Mouse (Mus musculus): Measurements from ENCODE around the gene E130308A19Rik.

Gene E130308A19Rik

DNA sequence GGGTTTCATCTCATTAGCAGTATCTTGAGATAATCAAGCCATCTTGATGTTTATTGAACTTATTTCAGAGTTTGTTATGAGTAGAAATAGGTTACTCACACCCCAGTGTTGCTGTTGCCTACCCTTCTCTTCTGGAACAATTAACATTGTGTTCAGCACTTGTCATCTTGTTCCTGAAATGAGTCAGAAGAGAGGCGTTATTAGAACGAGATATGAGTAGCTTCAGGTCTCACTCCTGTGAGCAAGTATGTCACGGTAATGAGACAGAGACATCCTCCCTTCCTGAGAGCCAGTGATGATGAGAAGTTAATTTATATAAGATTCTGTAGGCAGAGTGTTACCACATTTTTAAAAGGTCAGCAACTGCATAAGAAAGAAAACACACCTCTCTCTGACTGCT, 56.5 kb downstream of the E130308A19Rik start:
- DNase-seq (ENCODE audit: low spot score in 2 of 2): no peak

DNA sequence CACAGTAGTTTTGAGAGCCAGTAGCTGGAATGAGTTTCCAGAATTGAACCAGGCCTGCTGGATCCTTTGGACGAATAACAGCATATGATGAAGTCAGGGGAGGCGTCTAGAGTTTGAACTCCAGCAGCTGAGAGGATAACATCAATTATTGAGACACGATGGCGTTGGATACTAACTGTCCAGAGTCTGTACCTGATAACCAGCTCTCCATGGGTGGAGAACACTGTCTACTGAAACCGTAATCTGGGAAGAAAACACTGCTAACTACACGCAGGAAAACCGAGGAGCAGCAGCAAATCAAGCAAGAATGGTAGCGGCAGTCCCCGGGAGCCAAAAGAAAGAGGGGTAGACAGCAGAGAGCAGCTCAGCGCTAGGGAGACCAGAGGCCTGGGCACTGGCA, 56.9 kb downstream of the E130308A19Rik start:
- no peak for DNase-seq (ENCODE audit: low spot score in 2 of 2)

DNA sequence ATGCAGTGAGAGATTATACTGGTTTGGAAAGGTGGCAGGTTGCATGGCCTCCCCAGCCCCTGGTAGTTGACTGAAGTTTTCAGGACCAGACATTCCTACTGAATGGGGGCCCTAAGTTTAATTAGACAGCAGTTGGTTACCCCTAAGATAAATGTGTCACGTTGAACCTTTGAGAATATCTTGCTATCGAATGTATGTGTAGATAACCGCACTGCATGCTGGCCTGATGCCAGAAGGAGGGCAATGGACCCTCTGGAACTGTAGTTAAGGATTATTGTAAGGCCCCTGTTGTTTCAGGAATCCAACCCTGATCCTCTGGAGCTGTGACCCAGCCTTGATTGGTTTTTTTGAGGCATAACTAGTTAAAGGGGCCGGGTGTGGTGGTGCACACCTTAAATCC, 58.3 kb downstream of the E130308A19Rik start:
- DNase-seq (ENCODE audit: low spot score in 2 of 2): no peak

DNA sequence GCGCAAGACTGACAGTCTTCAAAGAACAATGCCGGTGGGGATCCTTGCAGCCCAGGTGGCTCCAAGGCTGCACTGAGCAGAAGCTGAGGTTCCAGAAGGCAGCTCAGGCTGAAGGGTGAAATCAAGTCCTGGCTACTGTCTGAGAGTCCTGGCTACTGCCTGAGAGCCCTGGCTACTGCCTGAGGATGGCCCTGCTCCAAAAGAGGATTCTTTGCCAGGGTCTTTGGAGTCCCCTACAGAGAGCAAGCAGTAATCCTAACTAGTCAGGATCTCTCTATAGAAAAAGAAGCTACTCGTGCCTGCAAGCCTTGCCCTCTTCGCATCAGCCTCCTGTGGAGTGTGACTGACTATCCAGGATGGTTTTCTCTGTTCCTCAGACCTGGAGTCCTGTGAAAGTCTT, 60.7 kb downstream of the E130308A19Rik start:
- DNase-seq (ENCODE audit: low spot score in 2 of 2): no peak

DNA sequence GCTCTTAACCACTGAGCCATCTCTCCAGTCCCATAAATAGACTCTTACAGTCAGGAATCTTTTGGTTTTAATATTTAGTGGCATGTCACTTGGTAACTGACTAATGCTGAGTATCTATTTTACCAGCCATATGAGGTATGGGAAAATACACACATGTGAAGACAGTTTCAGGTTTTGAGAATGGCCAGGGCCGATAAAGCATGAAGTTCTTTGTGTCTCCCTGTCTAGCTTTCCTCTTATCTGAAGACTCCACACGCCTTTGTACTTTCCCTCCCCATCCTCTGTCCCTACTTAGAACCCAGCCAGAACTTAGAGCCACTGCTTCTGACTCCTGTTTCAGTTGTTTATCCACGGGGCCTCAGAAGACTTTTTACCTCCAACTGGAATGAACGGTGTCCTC, 63.0 kb downstream of the E130308A19Rik start:
- no peak for DNase-seq (ENCODE audit: low spot score in 2 of 2)

DNA sequence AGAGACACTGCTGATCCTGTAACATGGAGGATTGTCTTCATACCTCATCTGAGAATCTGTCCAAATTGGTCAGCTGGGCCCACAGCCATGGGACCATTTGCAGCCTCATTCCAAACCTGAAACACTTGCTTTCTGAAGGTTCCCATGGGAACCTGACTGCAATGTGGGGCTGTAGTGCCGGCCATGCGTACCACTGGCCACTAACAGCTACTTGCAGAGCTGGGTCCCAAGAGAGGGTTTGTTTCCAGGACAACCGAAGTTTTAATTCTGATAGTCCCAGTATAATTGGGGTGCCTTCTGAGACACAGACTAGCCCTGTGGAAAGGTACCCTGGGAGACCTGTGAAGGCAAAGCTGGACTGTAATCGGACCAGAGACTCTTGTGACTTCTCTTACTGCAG, 64.1 kb downstream of the E130308A19Rik start:
- DNase-seq (ENCODE audit: low spot score in 2 of 2): no peak

DNA sequence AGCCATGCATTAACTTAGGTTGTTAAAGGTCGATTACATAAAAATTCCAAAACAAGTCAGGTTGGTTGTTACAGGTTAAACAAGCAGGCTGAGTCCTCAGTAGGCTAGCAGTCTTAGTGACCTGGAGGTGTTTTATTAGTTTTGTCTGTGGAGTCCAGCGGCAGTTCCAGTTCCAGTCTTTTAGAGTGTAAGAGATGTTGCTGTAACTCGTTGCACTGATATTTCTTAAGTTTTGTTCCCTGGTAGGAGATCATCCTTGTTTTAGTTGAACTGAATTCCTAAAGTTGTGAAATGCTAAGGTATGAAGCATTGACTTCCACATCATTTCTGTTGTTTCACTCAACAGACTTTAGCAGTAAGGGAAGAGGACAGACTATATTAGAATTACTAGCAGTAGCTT, 70.8 kb downstream of the E130308A19Rik start:
- DNase-seq (ENCODE audit: low spot score in 2 of 2): no peak

DNA sequence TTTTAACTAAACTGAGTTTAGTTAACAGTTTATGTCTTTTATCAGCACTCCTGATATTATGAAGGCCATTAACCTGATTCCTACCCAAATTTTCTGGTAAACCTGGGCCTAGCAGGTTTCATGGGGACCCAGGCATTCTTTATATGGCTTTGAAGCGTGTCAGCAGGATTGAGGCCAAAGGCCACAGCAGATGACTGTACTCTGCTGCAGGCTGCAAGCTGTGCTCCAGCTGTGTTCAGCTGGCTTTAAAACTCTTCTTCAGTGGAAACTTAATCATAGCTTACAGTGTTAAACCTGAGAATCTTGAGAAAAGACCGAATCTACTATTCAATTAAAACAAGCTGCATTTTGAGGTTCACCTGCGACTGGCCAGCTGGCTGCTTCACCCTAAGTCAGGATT, 71.9 kb downstream of the E130308A19Rik start:
- DNase-seq (ENCODE audit: low spot score in 2 of 2): no peak

DNA sequence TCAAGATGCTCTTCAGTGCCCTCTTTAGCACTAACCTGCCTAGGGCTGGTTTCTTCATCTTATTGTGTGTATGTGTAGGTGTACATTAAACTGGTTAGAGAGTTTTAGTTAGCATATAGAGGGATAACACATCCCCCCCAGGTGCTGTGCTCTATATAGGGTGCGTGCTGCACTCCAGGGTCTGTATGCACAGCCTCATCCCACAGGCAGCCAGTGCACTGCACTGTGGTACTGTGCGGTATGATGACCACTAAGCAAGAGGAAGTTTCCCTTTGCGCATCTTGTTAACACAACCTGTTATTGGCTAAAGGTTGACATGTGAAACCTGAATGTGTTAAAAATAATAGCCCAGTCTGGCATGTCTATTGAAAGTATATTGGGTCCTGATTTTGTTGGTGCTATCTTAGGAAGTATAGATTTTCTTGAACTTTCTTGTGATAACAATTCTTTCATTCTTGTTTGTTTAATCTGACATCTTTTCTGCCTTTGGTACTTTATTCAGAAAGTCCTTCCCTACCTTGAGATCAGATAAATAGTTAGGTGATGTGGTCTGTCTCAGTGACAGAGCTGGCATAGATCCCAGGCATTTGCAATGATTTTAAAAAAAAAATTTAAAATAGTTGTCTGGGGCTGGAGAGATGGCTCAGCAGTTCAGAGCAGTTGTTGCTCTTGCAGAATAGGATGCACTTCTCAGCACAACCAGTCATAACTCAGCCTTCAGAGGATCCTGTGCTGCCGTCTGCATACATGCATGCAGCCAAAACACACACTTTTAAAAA, 73.2 kb downstream of the E130308A19Rik start:
- DNase-seq (ENCODE audit: low spot score in 2 of 2): no peak

DNA sequence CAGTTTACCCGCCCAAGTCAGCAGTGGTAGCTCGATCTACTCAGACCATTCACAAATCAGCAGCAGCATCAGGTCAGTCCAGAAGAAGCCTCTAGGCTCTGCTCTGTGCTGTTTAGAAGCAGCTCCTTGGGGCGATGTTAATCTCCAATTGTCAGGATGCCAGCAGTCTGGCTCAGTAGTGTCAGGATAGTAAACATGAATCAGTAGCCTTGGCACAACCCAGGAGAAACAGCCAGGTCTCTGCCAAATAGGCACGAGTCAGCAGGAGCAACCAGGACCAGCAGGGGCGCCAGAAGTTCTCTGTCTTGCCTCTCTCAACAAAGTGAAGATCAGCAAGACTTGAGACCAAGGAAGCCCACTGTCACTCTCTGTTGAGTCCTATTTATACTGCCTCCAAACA, 83.3 kb downstream of the E130308A19Rik start:
- no peak for DNase-seq (ENCODE audit: low spot score in 2 of 2)

DNA sequence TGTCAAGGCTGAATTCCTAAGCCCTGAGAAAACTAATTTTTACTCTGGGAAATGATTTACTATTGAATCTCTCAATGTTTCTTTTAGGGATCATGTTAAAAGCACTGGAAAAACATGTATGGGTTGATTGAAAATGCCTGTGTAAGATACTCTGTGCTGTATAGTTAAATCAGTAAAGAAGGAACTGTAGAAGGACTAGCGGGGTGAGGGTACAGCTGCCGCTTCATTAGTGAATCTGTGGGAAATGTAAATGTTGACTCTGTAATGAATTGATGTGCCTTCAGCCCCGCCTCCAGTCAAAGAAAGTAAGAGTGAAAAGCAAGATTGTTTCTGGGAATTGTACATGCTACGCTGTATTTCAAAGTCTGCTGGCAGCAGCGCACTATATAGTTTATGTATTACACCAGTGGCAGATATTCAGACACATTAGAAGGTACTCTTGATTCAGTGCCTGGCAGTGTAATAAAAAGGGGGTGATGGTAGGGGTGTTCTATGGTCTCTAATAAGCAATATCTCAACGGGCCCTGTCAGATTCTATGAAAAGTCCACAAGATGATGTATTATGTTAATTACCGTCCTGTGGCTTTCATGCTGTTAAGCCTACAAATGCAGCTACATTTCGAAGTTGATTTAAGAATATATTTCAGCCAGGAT, 84.9 kb downstream of the E130308A19Rik start:
- DNase-seq (ENCODE audit: low spot score in 2 of 2): no peak

DNA sequence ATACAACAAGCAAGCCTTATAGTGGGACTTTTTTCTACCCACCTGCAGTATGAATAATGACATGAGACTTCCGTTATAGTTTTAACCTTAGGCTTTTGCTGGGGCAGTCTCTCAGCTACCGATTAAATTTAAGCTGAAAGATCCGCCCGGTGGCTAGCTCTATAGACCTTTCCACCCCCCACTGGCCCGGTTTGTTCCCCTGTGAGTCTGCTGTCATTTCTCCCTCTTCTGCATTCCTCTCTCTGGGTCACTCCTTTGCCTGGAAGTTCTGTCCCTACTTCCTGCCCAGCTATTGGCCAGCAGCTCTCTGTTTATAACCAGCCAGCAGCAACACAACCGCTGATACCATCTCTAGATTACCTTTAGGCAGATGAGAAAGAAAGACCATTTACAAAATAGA, 86.4 kb downstream of the E130308A19Rik start:
- DNase-seq (ENCODE audit: low spot score in 2 of 2): no peak

DNA sequence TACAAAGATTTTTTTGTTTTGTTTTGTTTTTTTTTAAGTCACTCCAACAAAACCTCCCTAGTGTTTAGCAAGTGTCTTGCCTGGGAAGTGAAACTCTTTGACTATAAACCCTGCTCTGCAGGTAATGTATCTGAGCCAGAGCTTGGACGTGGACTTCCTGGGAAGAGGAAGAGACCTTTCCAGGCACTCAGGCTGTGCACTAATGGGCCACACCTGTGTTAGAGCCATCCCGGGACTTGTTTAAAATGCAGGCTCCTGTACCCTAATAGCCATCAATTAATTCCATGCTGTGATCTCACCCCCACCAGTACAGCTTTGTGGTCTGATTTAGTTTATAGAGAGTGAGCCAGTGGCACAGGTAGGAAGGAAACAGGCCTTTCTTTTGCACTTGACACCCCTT, 86.9 kb downstream of the E130308A19Rik start:
- DNase-seq (ENCODE audit: low spot score in 2 of 2): no peak

DNA sequence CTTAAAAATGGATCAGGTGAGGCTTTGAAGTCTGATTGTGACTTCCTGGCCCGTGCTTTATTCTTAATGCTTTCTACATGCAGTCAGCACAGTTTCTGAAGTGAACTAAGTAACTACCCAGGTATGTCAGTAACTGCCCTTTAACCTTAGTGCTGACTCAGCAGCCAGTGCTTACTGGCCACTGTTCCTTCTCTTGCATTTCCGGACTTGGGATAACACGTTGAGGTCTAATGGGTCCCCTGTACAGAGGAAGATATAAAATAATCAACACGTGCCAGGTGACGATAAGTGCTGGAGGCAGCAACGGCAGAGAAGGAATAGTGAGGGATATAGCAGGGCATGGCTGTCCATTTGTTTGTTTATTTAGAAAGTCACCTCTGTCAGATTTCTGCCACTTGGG, 88.5 kb downstream of the E130308A19Rik start:
- DNase-seq (ENCODE audit: low spot score in 2 of 2): no peak

DNA sequence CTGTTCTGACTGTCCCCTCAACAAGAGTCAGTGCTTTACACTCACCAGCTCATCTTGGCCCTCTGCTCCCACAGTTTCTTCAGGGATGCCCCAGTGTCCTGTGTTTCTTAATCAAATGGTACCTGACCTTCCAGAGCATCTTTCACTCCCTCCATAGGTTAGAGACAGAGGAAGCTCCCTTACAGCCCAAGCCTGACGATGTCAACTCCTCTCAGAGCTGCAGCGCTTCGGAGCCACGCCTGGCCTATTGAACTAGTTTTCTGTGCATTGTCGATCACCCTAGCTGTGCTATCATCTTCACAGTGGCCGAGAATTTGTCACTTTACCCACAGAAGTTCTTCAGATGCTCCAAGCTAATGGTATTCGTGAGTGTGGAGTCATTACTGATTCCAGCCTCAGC, 88.9 kb downstream of the E130308A19Rik start:
- DNase-seq (ENCODE audit: low spot score in 2 of 2): no peak

DNA sequence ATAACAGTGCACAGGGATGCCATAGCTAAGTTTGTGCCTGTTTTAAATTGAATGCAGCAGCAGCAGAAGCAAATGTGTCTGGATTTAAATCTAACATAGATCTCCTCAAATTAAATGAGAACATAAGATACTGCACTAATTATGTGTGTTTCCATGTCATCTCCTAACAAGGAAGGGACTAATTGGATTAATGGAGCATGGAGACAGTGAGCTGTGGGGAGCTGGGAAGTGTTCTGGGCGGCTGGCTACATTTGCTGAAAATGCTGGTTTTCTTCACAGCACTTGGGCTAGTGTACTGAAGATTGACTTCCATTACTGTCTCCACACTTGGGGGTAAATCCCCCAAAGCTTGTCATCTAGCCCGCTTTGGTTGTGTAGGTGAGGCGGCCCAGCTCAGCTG, 89.5 kb downstream of the E130308A19Rik start:
- no peak for DNase-seq (ENCODE audit: low spot score in 2 of 2)

DNA sequence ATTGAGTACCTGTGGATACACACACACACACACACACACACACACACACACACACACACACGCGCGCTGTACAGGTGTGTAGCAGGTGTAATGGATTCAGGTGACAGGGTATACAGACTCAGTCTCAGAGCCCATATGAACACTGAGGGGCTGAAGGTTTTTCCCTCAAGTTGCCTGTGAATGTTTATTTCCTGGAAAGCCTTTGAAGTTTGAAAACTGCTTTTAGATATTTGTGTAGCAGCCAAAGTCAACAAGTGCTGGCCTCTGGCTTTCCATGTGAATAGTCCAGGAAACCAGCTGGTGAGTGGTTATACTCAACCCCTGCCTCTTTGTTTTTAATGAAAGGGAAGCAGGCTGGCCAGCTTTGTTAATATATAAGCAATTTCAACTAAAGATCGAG, 91.3 kb downstream of the E130308A19Rik start:
- peak; percentile 15 to 16 for DNase-seq (ENCODE audit: low spot score in 2 of 2)

DNA sequence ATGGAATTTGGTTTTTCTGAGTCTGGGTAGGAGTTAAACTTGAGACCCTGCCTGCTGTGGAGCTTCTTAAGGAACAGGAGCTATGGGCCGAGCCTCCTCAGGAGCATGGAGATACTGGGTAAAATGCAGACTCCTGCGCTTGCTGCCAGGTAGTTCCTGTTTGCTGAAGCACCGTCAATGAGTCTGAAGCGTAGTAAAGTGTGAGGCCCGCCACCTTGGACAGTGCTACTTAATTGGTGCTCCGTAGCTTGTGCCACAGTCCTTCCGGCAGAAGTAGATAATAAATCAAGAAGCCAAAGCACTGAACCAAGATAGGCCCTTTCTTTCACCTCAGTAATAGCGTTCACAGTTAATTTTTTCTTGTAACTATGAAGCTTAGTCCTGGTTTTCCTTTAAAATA, 92.5 kb downstream of the E130308A19Rik start:
- no peak for DNase-seq (ENCODE audit: low spot score in 2 of 2)

DNA sequence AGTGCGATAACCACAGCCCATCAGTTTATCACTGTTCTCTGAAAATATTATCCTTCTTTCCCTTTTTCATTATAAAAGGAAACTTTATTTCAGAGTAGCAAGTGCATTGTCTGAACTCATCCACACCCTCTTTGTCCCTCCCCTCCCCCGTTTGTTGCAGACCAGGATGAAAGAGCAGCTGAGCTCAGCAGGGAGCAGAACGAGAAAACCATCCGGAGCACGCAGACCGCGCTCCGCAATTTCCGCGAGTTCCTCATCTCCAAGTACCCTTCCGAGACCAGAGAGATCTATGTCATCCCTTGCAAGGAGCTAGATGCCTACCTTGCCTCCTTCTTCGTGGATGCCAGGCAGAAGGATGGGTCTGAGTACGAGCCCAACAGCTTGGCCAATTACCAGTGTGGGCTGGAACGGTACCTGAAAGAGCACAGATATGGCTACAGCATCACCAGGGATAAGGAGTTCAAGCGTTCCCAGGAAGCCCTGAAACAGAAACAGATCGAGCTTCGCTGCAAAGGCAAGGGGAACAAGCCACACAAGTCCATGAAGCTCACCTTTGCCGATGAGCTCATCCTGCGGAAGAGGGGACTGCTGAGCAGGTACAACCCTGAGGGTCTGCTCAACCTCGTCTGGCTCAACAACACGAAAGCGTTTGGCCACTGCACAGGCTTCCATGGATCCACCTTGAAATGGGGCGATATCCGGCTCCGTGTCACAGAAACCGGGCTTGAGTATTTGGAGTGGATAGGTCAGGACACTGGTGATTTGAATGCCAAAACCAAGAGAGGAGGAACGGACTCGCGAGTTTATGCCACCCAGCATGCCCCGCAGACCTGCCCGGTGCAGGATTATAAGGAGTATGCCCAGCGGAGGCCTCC, 93.7 kb downstream of the E130308A19Rik start:
- no peak for DNase-seq (ENCODE audit: low spot score in 2 of 2)

DNA sequence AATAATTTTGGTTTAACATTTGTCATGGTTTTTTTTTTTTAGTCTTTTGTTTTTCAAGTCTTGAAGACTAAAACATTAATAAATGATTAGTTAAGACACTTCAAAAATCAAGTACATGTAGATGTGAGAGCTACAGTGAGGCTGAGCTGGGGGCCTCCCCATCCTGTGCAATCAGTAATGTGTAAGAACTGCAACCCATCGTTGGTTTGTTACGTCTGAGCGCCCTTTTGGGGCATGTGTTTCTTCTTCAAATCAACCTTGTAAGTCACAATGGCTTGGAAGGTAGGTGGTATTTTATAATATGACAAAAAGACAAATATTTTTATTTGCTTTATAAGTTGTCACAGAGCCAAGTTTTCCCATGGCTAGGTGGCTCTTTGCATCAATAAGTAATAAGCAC, 95.8 kb downstream of the E130308A19Rik start:
- DNase-seq (ENCODE audit: low spot score in 2 of 2): no peak

DNA sequence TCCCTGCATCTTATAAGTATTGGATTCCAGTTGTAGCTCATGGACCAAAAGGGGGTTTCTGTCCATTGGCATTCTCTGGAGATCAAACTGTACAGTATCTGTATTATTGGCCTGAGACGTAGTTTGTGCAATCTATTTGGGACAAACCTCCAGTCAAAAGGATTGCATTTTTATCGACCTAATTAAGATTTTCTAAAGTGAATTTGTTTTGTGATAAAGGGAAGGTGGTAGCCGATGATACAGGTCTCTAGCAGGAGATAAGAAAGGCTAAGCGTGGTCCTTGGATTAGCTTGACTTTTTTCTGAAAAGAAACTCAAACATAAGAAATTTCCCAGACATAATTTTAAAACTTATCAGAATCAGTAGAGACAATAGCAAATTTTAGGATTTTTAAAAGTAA, 99.6 kb downstream of the E130308A19Rik start:
- DNase-seq (ENCODE audit: low spot score in 2 of 2): no peak

DNA sequence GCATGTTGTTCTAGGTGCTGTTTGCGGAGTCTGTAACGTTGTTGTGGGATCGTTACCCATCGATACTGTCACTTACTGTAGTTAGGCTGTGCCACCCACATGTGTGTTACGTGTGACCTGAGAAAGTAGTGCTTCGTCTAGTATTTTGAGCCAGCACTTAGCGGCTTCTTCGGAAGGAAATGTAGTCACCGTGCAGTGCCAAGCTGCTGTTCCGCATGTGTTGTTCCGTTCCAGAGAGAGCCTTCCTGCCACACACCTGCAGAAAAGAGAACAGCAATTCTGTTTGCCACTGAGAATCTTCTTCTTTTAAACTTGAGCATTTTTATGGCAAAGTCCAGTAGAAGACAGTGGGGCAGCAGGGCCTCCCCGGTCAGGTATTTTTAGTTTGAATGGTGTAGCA, 100.5 kb downstream of the E130308A19Rik start:
- DNase-seq (ENCODE audit: low spot score in 2 of 2): no peak

All from heart, adult 9 months (tissue).